Mouse (Mus musculus) stomach, postnatal 0 days (tissue): Measurements from ENCODE around the gene Cryl1.

ENCODE experiments used
- CTCF ChIP-seq: IDR thresholded peaks from 2 replicates; pipeline ENCODE4 v1.5.1; 2016; ENCODE audit warnings: antibody characterized with exemption, low read depth, mild to moderate bottlenecking, moderate library complexity
- EP300 ChIP-seq: optimal IDR thresholded peaks from 2 replicates; pipeline ENCODE3; 2016; ENCODE audit warnings: antibody characterized with exemption

DNA sequence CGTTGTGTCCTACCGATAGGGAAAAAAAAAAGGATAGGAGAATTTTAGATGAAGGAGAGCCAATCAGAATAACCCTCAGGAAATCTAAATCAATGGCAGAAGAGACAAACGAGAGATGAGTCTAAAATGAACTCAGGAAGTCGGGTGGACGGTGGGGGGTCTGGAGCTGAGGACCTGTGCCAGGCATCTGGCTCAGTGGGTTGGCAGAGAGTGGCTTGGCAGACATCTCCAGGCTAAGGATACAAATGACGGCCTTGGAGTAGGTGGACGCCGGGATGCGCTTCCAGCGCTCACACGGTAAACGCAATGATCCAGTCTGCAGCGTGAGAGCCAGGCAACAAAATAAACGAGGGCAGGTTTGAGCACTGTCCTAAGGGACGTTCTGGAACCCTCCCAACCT lies 68.7 kb downstream of the Cryl1 start:
- TF ChIP-seq CTCF (no peak), EP300 (no peak)
